Mouse (Mus musculus) layer of hippocampus, postnatal 25 days (tissue): ENCODE measurements at regions not wholly inside any gene's neighbourhood (a gene's known extent, or its start where the extent isn't known, plus 50 kb on each side); places are given as distances from the start of the nearest gene placed in this dataset.

Experiments used
- DNase-seq, 2 experiments: peaks; one replicate each; pipeline ENCODE4 v3.0.0; 2022; ENCODE audit warnings: mixed read lengths in 2 of 2, low spot score in 1 of 2; ENCODE audit errors: extremely low spot score in 1 of 2

GRCm38 (mm10) chr16:78635774-78636173 lies 59.3 kb upstream of the D16Ertd472e start:
- no peak for DNase-seq

GRCm38 (mm10) chr16:78635257-78635656 lies 58.7 kb upstream of the D16Ertd472e start:
- DNase-seq, result peak; percentile 55 to 85

- DNase-seq, result no peak
Observed at GRCm38 (mm10) chr16:78631797-78632196, 55.3 kb upstream of the D16Ertd472e start.

GRCm38 (mm10) chr16:78626803-78627202 lies 50.3 kb upstream of the D16Ertd472e start:
- no peak for DNase-seq
